Mouse (Mus musculus): Measurements from ENCODE around the gene Psmb7.

Psmb7 gene

GRCm38 (mm10) chr2:38547793-38548517 is 95.9 kb downstream of the Psmb7 start:
- no peak for ATAC-seq (ENCODE audit: insufficient number of reproducible peaks, low FRiP score, low TSS enrichment)

GRCm38 (mm10) chr2:38546748-38547147 is 97.1 kb downstream of the Psmb7 start:
- ATAC-seq (ENCODE audit: insufficient number of reproducible peaks, low FRiP score, low TSS enrichment) = no peak

GRCm38 (mm10) chr2:38546222-38546621 is 97.7 kb downstream of the Psmb7 start:
- no peak for ATAC-seq (ENCODE audit: insufficient number of reproducible peaks, low FRiP score, low TSS enrichment)

- ATAC-seq (ENCODE audit: insufficient number of reproducible peaks, low FRiP score, low TSS enrichment) = no peak
Measured at GRCm38 (mm10) chr2:38545706-38546105, 98.2 kb downstream of the Psmb7 start.

GRCm38 (mm10) chr2:38544982-38545381 is 98.9 kb downstream of the Psmb7 start:
- ATAC-seq (ENCODE audit: insufficient number of reproducible peaks, low FRiP score, low TSS enrichment) = no peak

GRCm38 (mm10) chr2:38544341-38544740 is 99.5 kb downstream of the Psmb7 start:
- no peak for ATAC-seq (ENCODE audit: insufficient number of reproducible peaks, low FRiP score, low TSS enrichment)

GRCm38 (mm10) chr2:38543158-38543557 is 100.7 kb downstream of the Psmb7 start:
- no peak for ATAC-seq (ENCODE audit: insufficient number of reproducible peaks, low FRiP score, low TSS enrichment)

- ATAC-seq (ENCODE audit: insufficient number of reproducible peaks, low FRiP score, low TSS enrichment) = no peak
Measured at GRCm38 (mm10) chr2:38542366-38542765, 101.5 kb downstream of the Psmb7 start.

GRCm38 (mm10) chr2:38541570-38541969 is 102.3 kb downstream of the Psmb7 start:
- no peak for ATAC-seq (ENCODE audit: insufficient number of reproducible peaks, low FRiP score, low TSS enrichment)

- ATAC-seq (ENCODE audit: insufficient number of reproducible peaks, low FRiP score, low TSS enrichment) = no peak
Measured at GRCm38 (mm10) chr2:38541101-38541500, 102.8 kb downstream of the Psmb7 start.

- no peak for ATAC-seq (ENCODE audit: insufficient number of reproducible peaks, low FRiP score, low TSS enrichment)
Measured at GRCm38 (mm10) chr2:38540666-38541065, 103.2 kb downstream of the Psmb7 start.

- ATAC-seq (ENCODE audit: insufficient number of reproducible peaks, low FRiP score, low TSS enrichment) = peak; percentile 76
Measured at GRCm38 (mm10) chr2:38539677-38540076, 104.2 kb downstream of the Psmb7 start.
